Mouse (Mus musculus): ENCODE results near the gene Coro1c. TPM values are rescaled to one million over a fixed set of nuclear protein-coding genes. Genes with fewer than 3 reads are reported as not detected.

The Coro1c gene
- total RNA-seq (2023): 59.1 TPM

DNA sequence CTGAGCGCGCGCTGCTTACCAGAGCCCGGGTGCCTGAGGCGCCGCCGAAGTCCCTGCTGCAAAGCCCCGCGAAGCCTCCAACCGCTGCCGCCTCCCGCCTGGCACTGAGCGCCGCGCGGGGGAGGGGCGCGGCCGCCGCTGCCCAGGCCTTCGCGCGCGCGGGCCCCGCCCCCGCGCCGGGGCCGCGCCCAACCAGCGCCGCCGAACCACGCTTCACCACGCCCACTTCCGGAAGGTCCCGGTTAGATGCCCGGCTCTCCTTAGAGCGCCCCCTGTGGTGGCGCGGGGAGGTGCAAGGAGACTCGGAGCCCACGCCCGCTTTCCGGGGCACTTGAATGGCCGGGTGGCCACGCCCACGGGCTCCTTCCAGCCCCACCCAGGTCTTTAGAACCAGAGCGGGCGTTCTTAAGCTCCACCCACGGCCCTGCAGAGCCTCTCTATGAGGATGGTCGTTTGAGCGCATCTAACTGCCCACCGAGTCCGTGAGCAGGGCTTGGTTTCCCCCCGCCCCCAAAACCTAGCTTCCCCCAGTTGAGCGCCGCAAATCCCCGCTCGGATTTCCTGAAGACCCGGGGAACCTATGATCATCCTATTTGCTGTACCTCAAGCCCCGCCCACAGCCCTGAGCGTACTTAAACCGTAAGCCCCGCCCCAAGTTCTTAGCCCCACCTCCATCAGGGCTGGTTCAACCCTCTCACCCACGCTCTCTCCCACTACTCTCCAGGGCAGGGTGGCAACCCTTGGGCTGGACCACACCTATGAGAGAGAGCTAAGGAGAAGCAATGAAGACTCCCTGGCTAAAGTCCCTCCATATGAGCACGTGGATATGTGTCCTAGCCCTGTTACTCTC, at the start of gene Coro1c:
TSS of gene Coro1c (minus strand) at position 167 of the 850 bp plus-strand sequence.

DNA sequence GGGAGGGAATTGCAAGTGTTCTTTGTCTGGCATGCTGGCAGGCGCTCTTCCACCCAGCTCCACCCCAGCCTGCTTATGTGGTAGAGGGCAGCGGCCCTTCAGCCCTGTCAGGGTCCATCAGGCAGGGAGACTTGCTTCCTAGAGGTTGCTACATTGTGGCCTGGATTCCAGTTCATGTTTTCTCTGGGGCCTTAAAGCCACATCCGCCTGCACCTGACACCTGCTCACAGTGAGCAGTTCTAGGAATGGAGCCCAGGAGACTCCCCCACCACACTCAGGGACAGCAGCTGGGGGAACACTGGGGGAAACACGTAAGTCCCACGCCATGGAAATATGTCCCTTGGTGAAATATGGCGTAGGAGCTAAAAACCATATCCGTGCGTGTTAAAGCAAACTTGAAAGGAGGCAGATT, 76.1 kb downstream of the Coro1c start, which contains the start of gene Selplg:
TSS of gene Selplg (minus strand) at position 155 of the 412 bp plus-strand sequence.

DNA sequence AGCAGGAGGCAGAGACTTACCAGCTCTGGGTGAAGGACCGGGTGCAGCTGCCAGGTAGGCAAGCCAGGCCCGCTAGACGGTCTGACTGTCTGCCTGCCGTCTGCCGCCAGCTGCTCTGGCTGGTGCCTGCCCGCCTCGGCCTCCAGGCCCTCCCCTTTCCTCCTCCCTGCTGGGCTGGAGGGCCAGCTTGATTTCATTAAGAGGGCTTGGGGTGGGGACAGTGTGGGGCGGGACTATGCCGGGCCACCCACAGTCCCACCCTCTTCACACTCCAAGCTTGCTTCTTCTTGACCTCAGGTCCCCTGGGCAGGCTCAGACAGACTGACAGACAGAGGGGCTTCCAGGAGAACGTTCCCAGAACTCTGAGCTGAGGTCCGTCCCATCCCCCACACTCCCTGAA, 108.3 kb downstream of the Coro1c start, which contains the start of gene Tmem119:
TSS of gene Tmem119 (minus strand) at position 237 of the 400 bp plus-strand sequence.

Other genes with a start within 250 kb of the Coro1c start
- gene 1700069L16Rik, start 184.0 kb downstream of the Coro1c start, total RNA-seq (2023): not detected
- 5.4 TPM for gene Ficd, start 173.0 kb downstream of the Coro1c start, total RNA-seq (2023)
- 54.8 TPM for gene Sart3, start 136.2 kb downstream of the Coro1c start, total RNA-seq (2023)
- 44.3 TPM for gene Iscu, start 136.0 kb downstream of the Coro1c start, total RNA-seq (2023)
- not detected for gene Tmem119, start 108.2 kb downstream of the Coro1c start, total RNA-seq (2023)
- 398 TPM for gene Selplg, start 76.1 kb downstream of the Coro1c start, total RNA-seq (2023)
- 42.1 TPM for gene Ssh1, start 85.1 kb upstream of the Coro1c start, total RNA-seq (2023)
- not detected for gene Dao, start 94.9 kb upstream of the Coro1c start, total RNA-seq (2023)
- 20.5 TPM for gene Usp30, start 156.7 kb upstream of the Coro1c start, total RNA-seq (2023)
- not detected for gene Svop, start 182.8 kb upstream of the Coro1c start, total RNA-seq (2023)
- 8.2 TPM for gene Alkbh2, start 219.5 kb upstream of the Coro1c start, total RNA-seq (2023)
- 12.9 TPM for gene Ung, start 221.6 kb upstream of the Coro1c start, total RNA-seq (2023)
- 13.8 TPM for gene Acacb, start 237.8 kb upstream of the Coro1c start, total RNA-seq (2023)

Measured in CD4-positive naive resting alpha-beta T cell, adult 57 days (primary cell).